Mouse (Mus musculus) heart, adult 2 months (tissue): ENCODE measurements around the gene OR5BS1P.

Experiments used
- CTCF ChIP-seq: fragments of 200-600 bp; IDR thresholded peaks from 2 replicates; pipeline ENCODE4 v1.8.1; 2022; ENCODE audit warnings: antibody characterized with exemption, mild to moderate bottlenecking, moderate library complexity
- POLR2A ChIP-seq: fragments of 200-500 bp; IDR thresholded peaks from 2 replicates; pipeline ENCODE4 v1.6.1; 2011; ENCODE audit warnings: mild to moderate bottlenecking, low read depth, low read length, control low read depth; ENCODE audit not compliant: insufficient read depth

- no peak for TF ChIP-seq CTCF
- no peak for TF ChIP-seq POLR2A
These were observed 44.5 kb downstream of the OR5BS1P start for GRCm38 (mm10) chr15:98514146-98514545.
